ENCODE assay signal across 8 mouse cellular contexts in genomic region chr11:80377712-80378451, GRCm38 (mm10). TPM values are rescaled to one million over a fixed set of nuclear protein-coding genes. Genes with fewer than 3 reads are reported as not detected.
A peak's percentile ranks its signal among the peaks of the same experiment; 100 is the strongest.
DNase-seq lines count a peak whose midpoint lies in the region; ATAC-seq lines count a peak whose summit lies in the region.

Gene 5730455P16Rik (minus strand): TSS chr11:80378034.

- no peaks in the 10 kb centered on the region for H3K27me3 ChIP-seq in embryonic facial prominence, embryonic 11.5 days (ENCODE audit: control insufficient read depth, insufficient read depth, low read length)
- no peaks in the 10 kb centered on the region for H3K27me3 ChIP-seq in limb, embryonic 12.5 days
- H3K27me3 ChIP-seq in midbrain, embryonic 14.5 days (ENCODE audit: control insufficient read depth, insufficient read depth, low read length), result no peaks in the 10 kb centered on the region

- H3K27ac ChIP-seq in embryonic facial prominence, embryonic 11.5 days (replicated peaks; ENCODE audit: low read depth, low read length), result peak within 1 kb of the TSS; percentile 72
- H3K27ac ChIP-seq in limb, embryonic 12.5 days, result peak within 1 kb of the TSS; percentile 86
- H3K27ac ChIP-seq in midbrain, embryonic 14.5 days (replicated peaks; ENCODE audit: low read depth, low read length), result peak within 1 kb of the TSS; percentile 94

- H3K4me3 ChIP-seq in embryonic facial prominence, embryonic 11.5 days (ENCODE audit: low read depth, low read length), result peak within 1 kb of the TSS; percentile 83
- H3K4me3 ChIP-seq in limb, embryonic 12.5 days (replicated peaks), result peak within 1 kb of the TSS; percentile 84
- peak within 1 kb of the TSS; percentile 79 for H3K4me3 ChIP-seq in midbrain, embryonic 14.5 days (replicated peaks; ENCODE audit: low read depth, low read length)

- H3K9ac ChIP-seq in embryonic facial prominence, embryonic 11.5 days (replicated peaks; ENCODE audit: low read length), result peak within 1 kb of the TSS; percentile 97
- H3K9ac ChIP-seq in limb, embryonic 12.5 days (replicated peaks), result peak within 1 kb of the TSS; percentile 92
- peak within 1 kb of the TSS; percentile 99 for H3K9ac ChIP-seq in midbrain, embryonic 14.5 days (replicated peaks; ENCODE audit: low read length)

- no peaks in the 10 kb centered on the region for H3K9me3 ChIP-seq in embryonic facial prominence, embryonic 11.5 days (replicated peaks; ENCODE audit: control insufficient read depth, low read length)
- no peaks in the 10 kb centered on the region for H3K9me3 ChIP-seq in limb, embryonic 12.5 days
- H3K9me3 ChIP-seq in midbrain, embryonic 14.5 days (ENCODE audit: control insufficient read depth, low read length), result no peaks in the 10 kb centered on the region

- peak; percentile 75 for ATAC-seq in embryonic facial prominence, embryonic 11.5 days (replicated peaks; ENCODE audit: insufficient number of reproducible peaks, low FRiP score, low TSS enrichment, low read depth)
- ATAC-seq in limb, embryonic 12.5 days (ENCODE audit: insufficient number of reproducible peaks, insufficient read depth, low FRiP score, low TSS enrichment, low read depth), result no peak
- peak; percentile 74 for ATAC-seq in midbrain, embryonic 14.5 days (ENCODE audit: low FRiP score, low TSS enrichment)

- peak within 1 kb of the TSS; percentile 80 for H3K4me2 ChIP-seq in embryonic facial prominence, embryonic 11.5 days (ENCODE audit: low read depth, low read length)
- H3K4me2 ChIP-seq in limb, embryonic 12.5 days, result peak within 1 kb of the TSS; percentile 81
- H3K4me2 ChIP-seq in midbrain, embryonic 14.5 days (ENCODE audit: low read length), result peak within 1 kb of the TSS; percentile 80

- H3K36me3 ChIP-seq in embryonic facial prominence, embryonic 11.5 days (replicated peaks; ENCODE audit: control insufficient read depth, insufficient read depth, low read depth, low read length), result 0 out of 2 replicates have a peak, but pooled peaks cover 2% of the 10 kb centered on the region
- H3K36me3 ChIP-seq in limb, embryonic 12.5 days, result peaks cover 24% of the 10 kb centered on the region
- peaks cover 11% of the 10 kb centered on the region for H3K36me3 ChIP-seq in midbrain, embryonic 14.5 days (ENCODE audit: control insufficient read depth, insufficient read depth, low read length)

- no peaks in the 10 kb centered on the region for H3K4me1 ChIP-seq in embryonic facial prominence, embryonic 11.5 days (ENCODE audit: control insufficient read depth, insufficient read depth, low read length)
- no peaks in the 10 kb centered on the region; the same call in 1 of the 2 replicates for H3K4me1 ChIP-seq in limb, embryonic 12.5 days (replicated peaks)
- H3K4me1 ChIP-seq in midbrain, embryonic 14.5 days (ENCODE audit: control insufficient read depth, insufficient read depth, low read length), result peaks cover 14% of the 10 kb centered on the region

- 2% methylated on average over 34 of the region's 43 CpGs for WGBS in embryonic facial prominence, embryonic 11.5 days
- WGBS in limb, embryonic 12.5 days, result 2% methylated on average over 43 of the region's 43 CpGs
- 1% methylated on average over 35 of the region's 43 CpGs for WGBS in midbrain, embryonic 14.5 days

- peak; percentile 80 for DNase-seq in 3T3-L1 (ENCODE audit: low read depth, low spot score)
- peak; percentile 86 for DNase-seq in adrenal gland, postnatal 25 days
- peak; percentile 88 for DNase-seq in embryonic facial prominence, embryonic 11.5 days (ENCODE audit: low spot score)
- DNase-seq in heart, adult 11 months, result peak; percentile 98
- peak; percentile 86 for DNase-seq in kidney, adult 18-20 months
- peak; percentile 92 for DNase-seq in midbrain, embryonic 14.5 days
- DNase-seq in spleen, adult 12 weeks (ENCODE audit: low spot score), result peak; percentile 63

RNA-seq across cellular contexts. Expression of gene 5730455P16Rik, which starts in this region (rescaled TPM):
- total RNA-seq in adrenal gland, postnatal 25 days (2021), result 21.0 and 23.3 TPM in 2 replicates
- polyA plus RNA-seq in embryonic facial prominence, embryonic 11.5 days (2014; fragmentation: Nextera tagmentation; extraction: Ambion mirVana), result 20.7 and 23.5 TPM in 2 replicates
- polyA plus RNA-seq in limb, embryonic 12.5 days (2016; fragmentation: Nextera tagmentation; extraction: Ambion mirVana), result 26.0 and 29.9 TPM in 2 replicates
- 26.3 and 40.1 TPM in 2 replicates for polyA plus RNA-seq in midbrain, embryonic 14.5 days (2014; fragmentation: Nextera tagmentation; extraction: Ambion mirVana)
